Mouse (Mus musculus) skeletal muscle tissue, adult 2 months (tissue): ENCODE measurements around the gene Olfr1391.
"Not testable (repeated sequence)": the region's sequence is repeated elsewhere in the genome, so short reads cannot be mapped to it uniquely, and the experiment has no call there.

Experiments
- DNase-seq: peaks from one replicate; pipeline ENCODE4 v3.0.0-alpha.2; 2012; ENCODE audit warnings: low read depth, low spot score

The Olfr1391 gene

GRCm38 (mm10) chr11:49322442-49322841 is at the start of gene Olfr1391:
Olfr1391 (plus strand) TSS chr11:49322742.
- DNase-seq: no peak

DNA sequence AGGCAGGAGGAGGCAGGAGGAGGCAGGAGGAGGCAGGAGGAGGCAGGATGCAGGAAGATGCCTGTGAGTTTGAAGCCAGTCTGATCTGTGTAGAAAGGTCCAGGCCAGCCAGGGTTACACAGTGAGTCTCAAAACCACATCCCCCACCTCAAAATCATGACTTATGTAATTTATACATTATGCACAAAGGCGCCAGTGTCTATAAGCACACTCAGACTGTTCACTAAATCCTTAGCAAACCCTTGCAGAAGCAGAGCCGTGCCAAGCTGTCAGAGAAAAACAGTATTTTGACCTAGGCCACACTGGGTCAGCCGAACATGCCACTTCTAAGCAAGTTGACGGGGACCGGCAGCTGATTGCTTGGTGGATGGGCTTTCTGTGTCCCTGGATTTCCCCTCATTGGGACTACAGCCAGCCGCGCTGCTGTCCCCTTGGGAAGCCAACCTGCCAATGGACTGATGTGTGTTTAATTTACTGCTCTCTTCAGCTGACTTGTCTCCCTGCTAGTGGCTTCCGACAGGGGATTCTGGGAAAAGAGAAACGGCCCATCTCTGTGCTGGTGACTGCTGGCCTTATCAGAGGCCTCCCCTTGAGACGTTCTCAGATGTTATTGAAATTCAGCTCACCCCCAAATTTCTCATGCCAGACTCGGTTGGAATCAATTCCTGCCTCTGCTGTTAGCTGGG is 48.6 kb upstream of the Olfr1391 start:
- DNase-seq: no peak

GRCm38 (mm10) chr11:49278222-49278621 is 44.3 kb upstream of the Olfr1391 start, which contains the start of gene Olfr1393:
Olfr1393 (plus strand) TSS chr11:49278304.
- no peak for DNase-seq

DNA sequence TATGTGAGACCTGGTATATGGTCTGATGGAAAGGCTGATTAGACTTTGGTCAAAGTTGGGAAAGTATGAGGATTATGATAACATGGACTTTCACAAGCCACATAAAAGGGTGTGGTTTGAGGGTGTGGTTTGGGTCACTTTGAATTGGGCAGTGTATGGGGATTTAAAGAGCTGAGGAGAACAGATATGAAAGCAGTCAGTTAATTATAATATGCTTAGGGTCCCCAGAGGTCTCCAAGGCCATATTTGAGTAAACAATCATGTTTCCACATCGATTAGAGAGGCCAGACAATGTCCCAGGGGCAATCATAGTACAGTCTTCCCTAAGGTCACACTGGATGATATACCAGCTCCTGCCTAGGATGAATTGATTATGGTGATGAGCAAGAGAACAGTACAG is 37.6 kb upstream of the Olfr1391 start, which contains the start of gene Olfr1392:
Olfr1392 (plus strand) TSS at position 301 of the 400 bp plus-strand sequence.
- DNase-seq: not testable (repeated sequence)

DNA sequence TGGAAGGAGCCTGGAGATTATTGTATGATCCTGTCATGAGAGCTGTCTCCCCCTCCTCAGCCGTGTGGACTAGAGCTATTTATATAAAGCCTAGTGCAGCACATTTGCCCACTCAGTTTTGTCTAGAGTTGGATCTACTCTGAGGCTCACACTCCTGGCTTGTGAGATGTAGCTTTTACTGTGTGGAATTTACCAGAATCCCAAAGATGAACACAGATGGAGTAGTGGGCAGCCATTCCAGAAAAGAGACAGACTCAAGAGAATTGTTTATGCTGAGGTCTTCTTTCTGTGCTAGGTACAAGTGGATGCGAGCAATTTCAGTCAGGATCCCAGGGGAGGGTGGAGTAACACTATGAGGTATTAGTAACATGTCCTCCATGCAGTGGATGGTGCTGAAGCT is 35.3 kb upstream of the Olfr1391 start:
- DNase-seq: no peak

DNA sequence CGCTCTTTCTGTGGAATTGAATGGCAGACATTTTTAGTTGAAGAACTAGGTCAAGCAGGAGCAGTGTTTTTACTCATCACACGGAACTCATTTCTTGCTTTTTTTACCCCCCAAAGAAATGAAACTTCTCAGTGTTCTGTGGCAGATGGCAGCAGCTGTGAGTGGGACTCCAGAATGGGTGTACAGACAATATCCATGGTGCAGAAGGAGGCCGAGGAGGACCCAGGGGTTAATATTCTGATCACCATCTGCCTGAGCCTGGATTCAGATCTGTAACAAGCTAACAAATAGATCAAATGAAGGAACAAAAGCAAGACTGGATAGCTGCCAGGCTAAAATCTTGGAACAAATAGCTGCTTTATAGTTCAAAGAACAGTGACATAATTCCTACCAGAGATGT is 29.8 kb upstream of the Olfr1391 start:
- no peak for DNase-seq

GRCm38 (mm10) chr11:49304441-49304840 is 18.1 kb upstream of the Olfr1391 start, which contains the start of gene Olfr10:
Olfr10 (plus strand) TSS chr11:49304741.
- DNase-seq: no peak

DNA sequence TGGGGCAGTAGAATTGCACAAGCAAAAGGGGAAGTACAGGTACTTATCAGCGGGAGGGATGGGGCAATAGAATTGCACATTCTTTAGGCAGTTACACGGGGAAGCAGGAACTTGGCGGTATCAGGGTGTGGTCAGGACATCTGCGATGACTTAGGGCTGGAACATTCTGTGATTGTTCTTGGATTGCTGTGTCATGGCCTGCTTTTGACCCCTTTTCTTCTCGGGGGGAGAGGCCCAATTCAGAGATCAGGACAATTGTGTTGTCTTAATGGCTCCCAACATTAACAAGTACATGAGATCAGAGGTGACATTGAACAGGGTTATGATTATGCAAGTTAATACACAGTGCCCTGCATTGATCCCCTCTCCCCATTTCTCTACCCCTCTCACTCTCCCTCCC is 14.0 kb upstream of the Olfr1391 start:
- DNase-seq: not testable (repeated sequence)

- DNase-seq: no peak
These were observed 4.2 kb downstream of the Olfr1391 start for GRCm38 (mm10) chr11:49326726-49327125.

DNA sequence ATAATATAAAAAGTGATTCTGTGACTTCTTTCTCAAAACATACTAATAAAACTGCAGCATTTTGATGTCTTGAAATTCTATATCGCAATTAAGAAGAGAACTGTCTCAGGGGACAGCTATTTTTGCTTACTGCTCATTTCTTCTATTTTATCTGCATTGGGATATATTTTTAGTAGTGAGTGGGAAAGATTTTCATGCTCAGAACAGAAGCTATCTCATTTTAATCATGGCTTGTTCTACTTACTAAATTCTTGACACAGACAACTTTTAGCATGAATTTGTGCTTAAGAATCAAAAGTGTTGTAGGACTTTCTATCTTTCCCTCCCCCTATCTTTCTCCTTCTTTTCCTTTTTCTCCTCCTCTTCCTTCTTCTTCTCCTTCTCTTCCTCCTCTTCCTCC is 7.1 kb downstream of the Olfr1391 start:
- DNase-seq: no peak

DNA sequence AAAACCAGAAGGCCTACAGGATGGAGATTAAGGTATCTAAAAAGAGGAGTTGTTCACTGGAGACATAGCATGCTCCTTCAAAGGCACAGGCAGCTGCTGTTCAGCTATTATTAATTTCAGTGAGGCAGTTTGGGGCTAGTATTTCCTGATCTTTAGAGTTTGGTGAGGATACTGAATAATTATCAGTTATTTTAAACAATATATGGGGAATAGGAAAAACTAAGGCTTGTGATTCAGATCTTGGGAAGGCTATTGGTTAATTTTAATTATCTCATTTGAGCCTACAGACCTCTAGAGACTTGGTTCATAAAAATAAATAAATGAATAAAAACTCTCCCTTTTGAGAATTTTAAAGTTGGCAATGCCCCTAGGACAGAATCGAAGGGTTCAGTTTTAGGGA is 12.3 kb downstream of the Olfr1391 start, which contains the start of gene Olfr1390:
Olfr1390 (plus strand) TSS at position 301 of the 400 bp plus-strand sequence.
- no peak for DNase-seq

DNA sequence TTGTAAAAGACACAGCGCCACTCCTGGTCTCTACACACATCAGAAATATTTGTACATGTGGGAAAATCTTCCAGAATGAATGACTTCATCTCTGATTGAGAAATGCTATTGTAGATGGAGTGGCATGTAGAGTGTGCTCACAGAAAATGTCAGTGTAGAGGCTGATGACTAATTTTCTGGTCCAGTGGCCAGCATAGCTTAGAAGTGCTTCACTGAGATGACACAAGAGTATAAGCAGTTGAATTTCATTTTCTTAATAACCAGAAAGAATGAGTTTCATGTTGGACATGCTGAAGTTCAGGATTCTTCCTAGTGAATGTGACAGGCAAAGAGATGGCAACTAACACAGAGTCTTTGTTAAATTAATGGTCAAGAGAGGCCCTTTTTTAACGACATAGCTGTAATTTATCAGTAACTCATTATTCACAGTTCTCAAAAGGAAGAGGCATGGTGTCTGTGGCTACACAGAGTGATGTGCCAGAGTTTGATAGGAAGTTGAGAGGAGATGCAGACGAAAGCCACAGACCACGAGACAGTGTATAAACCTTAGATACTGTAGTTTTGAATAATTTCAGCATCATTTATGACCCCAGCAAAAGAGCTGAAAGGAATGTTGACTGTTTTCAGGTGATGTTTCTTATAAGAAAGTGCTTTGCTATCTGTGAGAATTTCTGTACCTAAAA is 14.7 kb downstream of the Olfr1391 start:
- DNase-seq: no peak
